Mouse (Mus musculus) brown adipose tissue, adult 24 weeks (tissue): ENCODE measurements around the gene 4930590J08Rik. TPM values are rescaled to one million over a fixed set of nuclear protein-coding genes. Genes with fewer than 3 reads are reported as not detected.

ENCODE experiments used
- H3K27ac ChIP-seq: fragments of 200-500 bp; replicated peaks from 2 replicates; pipeline ENCODE4 v1.5.1; 2012; ENCODE audit warnings: low read depth, mild to moderate bottlenecking, low read length
- H3K4me1 ChIP-seq: fragments of 200-500 bp; 2 replicates; pipeline ENCODE4 v1.6.1; 2012; ENCODE audit warnings: low read length, mixed read lengths; ENCODE audit not compliant: control insufficient read depth, insufficient read depth, insufficient read length
- H3K4me3 ChIP-seq: fragments of 200-500 bp; 2 replicates; pipeline ENCODE4 v1.5.1; 2012; ENCODE audit warnings: low read depth, mild to moderate bottlenecking, low read length, moderate library complexity; ENCODE audit not compliant: insufficient read depth
- polyA plus RNA-seq: library from polyadenylated mRNA; stranded (reverse); fragments of >200 nt; gene quantifications from 2 replicates; pipeline ENCODE4 v1.2.4, GENCODE M21; 2012; ENCODE audit not compliant: missing spikeins, insufficient read depth, insufficient read length

4930590J08Rik gene
- polyA plus RNA-seq, 1 experiment, result not detected

DNA sequence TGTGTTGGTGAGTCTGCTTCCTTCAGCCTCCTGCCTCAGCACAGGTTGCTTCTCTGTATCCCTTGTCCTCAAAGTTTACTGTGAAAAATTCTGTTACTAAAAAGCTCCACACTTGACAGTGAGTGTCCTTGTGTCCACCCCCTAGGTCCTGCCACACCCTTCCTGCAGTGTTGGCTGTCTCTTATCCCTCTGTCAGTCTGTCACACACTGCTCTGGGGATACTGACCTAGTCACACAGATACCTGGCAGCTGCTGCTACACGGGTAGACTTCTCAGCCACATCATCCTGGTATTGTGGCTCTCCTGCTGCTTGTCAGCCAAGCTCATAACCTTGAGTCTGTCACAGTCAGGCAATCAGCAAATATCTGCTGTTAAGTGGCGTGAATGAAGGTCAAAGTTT lies 90.2 kb downstream of the 4930590J08Rik start:
- Histone ChIP-seq H3K4me1 (peaks cover 16% of the 10 kb centered on the region), H3K27ac (no peak overlapping the region; the same call in 1 of the 2 replicates), H3K4me3 (no peak overlapping the region)

GRCm38 (mm10) chr6:91993795-91994505 lies 91.3 kb downstream of the 4930590J08Rik start:
- no peak overlapping the region for H3K27ac ChIP-seq
- H3K4me3 ChIP-seq, result no peak overlapping the region
- peaks cover 15% of the 10 kb centered on the region for H3K4me1 ChIP-seq

- Histone ChIP-seq H3K4me3 (no peak overlapping the region), H3K4me1 (peaks cover 33% of the 10 kb centered on the region), H3K27ac (no peak overlapping the region)
Observed at GRCm38 (mm10) chr6:91996072-91996471, 93.5 kb downstream of the 4930590J08Rik start.

Other genes with a start within 250 kb of the 4930590J08Rik start
- gene Slc6a6, start 218.8 kb upstream of the 4930590J08Rik start, polyA plus RNA-seq, result 33.0 and 38.9 TPM in 2 replicates
- 0.48 TPM in 1 of 2 replicates, not detected in the other for gene Grip2, start 75.6 kb upstream of the 4930590J08Rik start, polyA plus RNA-seq
- gene Ccdc174, start 24.8 kb upstream of the 4930590J08Rik start, polyA plus RNA-seq, result 16.1 and 16.5 TPM in 2 replicates
- 3.8 and 8.7 TPM in 2 replicates for gene Fgd5, start 76.1 kb downstream of the 4930590J08Rik start, polyA plus RNA-seq
- 7.8 and 8.8 TPM in 2 replicates for gene Nr2c2, start 188.6 kb downstream of the 4930590J08Rik start, polyA plus RNA-seq